Mouse (Mus musculus) liver, embryonic 14.5 days (tissue): ENCODE data around the gene Mrps18a.

Experiments
- CTCF ChIP-seq: IDR thresholded peaks from 2 replicates; pipeline ENCODE4 v1.5.1; 2016; ENCODE audit warnings: antibody characterized with exemption, low read depth, control low read depth
- EP300 ChIP-seq: IDR thresholded peaks from 2 replicates; pipeline ENCODE4 v1.6.1; 2016; ENCODE audit warnings: antibody characterized with exemption, low read depth

- no peak for TF ChIP-seq CTCF
- TF ChIP-seq EP300, result no peak
Measured at GRCm38 (mm10) chr17:46104487-46104886, 6.3 kb upstream of the Mrps18a start.
